Mouse (Mus musculus) R1 (cell line): ENCODE measurements at regions not wholly inside any gene's neighbourhood (a gene's known extent, or its start where the extent isn't known, plus 50 kb on each side); places are given as distances from the start of the nearest gene placed in this dataset.
A peak's percentile ranks its signal among the peaks of the same experiment; 100 is the strongest.

Source experiments
- DNase-seq: peaks from one replicate; pipeline ENCODE4 v3.0.0-alpha.2; 2018; ENCODE audit warnings: low read depth, low spot score

GRCm38 (mm10) chr6:107629376-107629775 lies 99.8 kb downstream of the Lrrn1 start:
- DNase-seq, result no peak

GRCm38 (mm10) chr6:107645751-107646150 lies 116.2 kb downstream of the Lrrn1 start:
- DNase-seq, result no peak

DNA sequence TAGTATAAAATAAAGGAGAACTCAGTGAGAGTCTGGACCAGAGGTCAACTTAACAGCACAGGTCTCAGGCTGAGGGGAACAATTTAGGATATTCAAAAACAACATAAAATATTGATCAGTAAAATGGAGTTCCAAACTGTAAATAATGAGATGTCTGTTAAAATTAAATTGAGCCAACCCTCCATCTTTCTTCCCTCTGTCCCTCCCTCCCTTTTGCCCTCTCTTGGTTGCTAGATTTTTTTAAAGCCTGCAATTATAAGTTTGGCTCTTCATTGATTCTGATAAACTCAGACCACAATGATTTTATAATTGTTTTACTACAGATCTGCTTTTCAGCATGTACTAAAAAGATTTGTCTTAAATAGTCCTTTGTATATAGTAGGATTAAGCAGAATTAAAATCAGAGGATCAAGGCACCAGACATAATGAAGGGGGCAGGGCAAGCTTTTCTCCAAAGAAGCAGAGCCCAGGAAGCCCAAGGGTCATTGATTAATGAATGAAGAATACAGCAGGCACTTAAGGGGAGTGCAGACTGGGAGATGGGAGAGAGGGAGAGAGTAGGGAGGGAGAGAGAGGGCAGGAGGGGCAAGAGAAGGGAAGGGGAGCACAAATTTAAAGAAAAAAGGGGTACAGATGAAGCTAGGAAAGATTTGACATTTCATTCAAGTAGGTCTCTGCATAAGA lies 124.4 kb downstream of the Lrrn1 start:
- no peak for DNase-seq

DNA sequence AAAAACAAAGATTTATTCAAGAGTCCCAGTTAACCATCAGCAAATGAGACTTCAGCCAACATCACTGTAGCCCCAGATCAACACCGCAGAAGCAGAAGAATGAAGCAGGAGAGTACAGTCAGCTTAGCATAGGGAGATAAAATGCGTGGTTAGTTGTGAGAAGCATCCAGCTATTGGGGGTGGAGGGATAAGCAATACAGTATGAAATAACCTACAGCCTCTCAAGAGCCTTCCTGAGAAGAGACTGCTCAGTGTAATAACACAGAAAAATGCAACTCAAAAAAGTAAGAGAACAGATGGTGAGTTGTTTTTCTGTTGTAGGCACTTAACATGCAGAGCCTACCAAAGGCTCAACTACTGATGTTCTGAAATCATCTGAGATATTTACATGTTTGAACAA lies 128.2 kb downstream of the Lrrn1 start:
- DNase-seq, result no peak

DNA sequence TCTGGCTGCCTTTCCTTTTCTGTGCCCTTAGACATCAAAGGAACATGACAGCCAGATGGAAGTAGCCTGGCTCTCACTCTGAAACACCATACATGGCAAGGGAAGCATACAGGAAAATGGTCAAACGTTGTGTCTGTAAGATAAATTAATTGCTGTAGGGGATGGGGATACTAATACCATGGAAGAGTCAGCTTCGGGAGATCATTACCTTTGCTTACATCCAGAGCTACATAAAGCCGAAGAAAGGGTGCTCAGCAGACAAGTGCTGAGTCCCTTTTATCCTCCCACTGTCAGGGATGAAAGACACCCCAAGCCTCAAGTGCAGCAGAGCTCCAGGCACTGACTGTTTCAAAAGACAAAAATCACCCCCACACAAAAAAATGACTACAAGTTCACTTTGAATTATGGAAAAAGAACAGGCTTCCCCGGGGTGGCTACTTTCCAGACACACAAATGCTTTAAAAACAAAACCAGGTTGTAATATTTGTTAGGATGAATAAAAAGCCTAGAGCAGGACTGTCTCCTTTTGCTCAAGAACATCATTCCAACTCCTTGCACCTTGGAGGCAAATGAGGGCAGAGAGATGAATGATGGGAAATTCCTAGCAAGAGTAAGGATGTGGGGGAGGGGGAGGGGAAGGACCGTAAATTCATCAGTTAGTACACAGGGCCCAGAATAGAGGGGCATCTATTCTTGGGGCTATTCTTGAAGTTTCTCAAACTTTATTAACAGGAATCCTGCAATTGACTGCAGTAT lies 131.6 kb downstream of the Lrrn1 start:
- DNase-seq, result no peak

DNA sequence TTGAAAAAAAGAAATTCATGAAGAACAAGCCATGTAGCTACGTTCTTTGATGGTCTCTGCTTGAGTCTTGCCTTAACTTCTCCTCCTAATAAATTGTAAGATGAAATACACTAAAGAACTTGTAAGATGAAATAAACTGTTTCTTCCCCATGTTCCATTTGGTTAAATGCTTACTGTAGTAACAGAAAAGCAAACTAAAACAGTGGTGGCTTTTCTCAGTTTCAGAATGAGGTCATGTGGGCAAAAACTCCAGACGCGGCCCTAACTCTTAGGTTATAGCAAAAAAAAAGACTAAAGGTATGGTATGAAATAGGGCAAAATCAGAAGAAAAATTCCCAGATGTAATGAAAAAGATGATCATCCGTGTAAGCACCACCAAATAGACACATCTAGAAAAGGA lies 169.7 kb downstream of the Lrrn1 start:
- no peak for DNase-seq

DNA sequence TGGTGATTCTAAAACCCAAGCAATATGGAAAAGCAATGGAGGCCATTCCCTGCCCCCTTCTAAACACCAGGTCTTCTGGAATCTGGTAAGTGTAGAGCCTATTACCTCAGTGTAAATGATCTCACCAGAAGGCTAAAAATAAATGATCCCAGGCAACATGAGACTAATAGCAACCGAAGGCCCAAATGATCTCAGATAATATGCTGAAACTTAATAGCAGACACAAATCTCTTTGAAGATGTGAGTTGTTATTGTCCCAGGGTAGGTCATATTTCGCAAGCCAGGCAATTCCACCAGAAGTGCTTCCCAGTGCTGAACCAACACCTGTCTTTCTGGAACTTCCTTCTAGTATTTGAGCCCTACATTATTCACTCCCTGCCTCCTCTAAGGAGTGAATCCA lies 178.6 kb downstream of the Lrrn1 start:
- DNase-seq, result no peak

DNA sequence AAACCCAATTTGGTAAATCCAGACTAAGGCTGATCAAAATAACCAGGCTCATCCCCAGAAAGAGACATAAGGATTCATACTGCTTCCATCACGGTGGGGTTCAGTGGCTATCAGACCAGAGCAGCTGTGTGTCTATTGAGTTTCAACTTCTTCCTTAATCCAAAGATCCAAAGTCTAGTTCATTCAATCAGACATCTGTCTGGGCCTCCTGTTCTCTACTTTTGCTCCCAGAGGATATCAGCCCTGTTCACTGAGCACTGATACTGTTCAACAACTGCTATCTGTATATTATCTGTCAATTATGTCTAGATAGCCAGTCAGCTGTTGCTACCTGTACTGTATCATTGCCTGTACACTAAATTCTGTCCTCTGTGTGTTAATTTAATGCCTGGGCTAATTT lies 179.0 kb downstream of the Lrrn1 start:
- DNase-seq, result no peak

DNA sequence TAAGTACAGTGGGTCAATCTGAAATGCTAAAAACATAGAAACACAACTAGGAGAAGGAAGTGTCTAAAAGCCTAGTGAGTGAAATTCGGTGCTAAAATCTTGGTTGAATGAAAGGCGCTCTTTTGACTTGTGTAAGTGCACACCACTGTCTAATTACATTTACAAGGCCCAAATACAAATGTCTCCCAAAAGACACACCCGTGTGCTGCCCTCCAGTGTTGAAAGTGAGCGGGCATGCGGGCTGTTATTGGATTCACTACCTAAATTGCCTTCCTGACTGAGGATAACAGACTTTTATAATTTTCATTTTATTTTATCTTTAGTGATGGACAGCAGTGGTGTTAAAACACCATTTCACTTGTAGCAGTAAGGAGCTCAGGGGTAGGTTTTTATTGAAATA lies 180.8 kb downstream of the Lrrn1 start:
- DNase-seq, result no peak

DNA sequence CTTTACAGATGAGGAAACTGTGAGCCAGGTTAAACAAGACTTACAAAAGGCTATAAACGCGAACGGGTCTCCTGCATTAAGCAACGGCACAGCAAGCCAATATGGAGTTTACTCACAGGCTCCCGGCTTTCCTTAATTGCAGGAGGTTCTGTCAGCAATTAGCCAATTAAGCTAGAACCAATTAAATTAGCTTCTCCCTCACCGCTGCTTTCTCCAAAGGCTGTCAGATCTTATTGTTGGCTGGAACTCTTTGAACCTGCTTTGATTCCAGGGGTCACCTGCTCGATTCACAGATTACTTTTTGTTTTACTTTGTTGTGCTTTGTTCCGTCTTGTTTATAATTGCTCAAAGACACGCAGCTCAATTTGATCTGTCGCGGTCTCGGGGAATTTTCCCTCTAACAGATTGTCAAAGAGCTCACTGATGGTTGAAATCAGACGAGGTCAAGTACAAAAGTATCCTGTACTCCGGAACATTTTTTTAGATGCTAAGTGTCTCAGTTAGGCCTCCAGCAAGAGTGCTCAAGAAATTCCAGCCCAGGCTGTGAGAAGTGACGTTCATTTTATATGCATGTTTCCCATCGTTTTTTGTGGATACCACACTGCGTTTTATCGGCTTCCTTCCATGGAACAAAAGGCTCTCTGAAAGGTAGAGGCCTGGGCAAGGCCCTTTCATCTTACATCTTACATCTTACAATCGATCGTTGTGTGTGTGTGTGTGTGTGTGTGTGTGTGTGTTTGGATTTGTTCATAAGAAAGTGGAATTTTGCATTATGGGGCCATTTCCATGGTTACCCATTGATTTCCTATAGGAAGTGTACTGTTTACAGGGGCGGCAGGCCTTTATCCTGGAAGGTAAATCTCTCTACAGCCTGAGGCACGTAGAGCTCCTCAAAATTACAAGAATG lies 181.9 kb downstream of the Lrrn1 start:
- DNase-seq, result peak; percentile 3

DNA sequence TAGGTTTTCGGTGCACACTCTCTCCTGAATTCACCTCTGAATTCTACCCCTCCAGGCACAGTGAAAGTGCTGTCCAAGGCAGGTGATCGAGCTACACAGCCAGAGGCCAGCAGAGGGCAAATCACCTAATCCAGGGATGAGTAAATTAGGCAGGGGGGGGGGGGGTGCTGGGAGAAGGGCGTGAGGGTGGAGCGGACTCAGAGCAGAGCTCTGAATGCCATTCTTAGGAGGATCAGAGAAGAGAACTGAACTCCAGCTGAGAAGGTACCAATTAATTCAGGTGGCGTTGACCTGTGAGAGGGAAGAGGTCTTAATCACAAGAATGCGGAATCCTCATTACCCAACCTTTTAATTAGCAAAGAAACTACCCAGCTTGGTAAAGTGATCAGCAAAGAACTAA lies 183.5 kb downstream of the Lrrn1 start:
- DNase-seq, result peak; percentile 40

DNA sequence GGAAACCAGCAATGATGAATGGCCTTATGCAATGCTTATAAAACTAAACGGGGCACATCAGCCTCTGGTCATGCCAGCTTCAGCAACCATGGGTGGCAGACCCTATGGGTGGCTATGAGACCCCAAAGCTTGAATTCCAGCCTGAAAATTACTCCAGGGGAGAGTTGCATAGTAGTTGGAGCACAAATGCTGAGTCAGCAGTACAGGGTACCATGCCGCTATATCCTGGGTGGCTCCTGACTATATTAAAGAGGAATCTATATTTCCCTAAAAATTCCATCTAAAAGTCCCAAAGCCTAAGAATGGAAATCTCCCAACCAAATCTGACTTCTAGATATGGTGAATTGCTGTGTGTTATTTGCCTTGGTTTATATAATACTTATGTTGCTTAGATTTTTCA lies 187.6 kb downstream of the Lrrn1 start:
- DNase-seq, result no peak

DNA sequence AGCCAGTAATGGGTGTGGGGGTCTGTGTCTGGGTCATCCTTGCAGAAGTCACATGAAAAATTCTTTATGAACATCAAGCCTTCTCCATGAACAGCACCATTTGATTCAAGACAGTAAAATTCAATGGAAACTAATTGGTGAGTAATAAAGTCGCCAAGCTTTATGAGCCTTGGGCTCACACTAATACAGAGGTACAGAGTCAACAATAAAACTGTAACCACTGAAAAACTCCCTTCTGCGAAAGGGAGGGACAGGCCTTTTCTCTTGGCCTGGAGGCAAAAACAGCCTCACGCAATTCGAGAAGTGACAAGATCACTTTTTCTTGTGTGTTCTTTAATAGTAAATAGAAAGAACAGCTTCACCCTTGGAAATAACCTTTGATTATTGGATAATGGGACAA lies 200.7 kb downstream of the Lrrn1 start:
- DNase-seq, result no peak

- no peak for DNase-seq
These were observed 205.2 kb downstream of the Lrrn1 start for GRCm38 (mm10) chr6:107734773-107735172.

DNA sequence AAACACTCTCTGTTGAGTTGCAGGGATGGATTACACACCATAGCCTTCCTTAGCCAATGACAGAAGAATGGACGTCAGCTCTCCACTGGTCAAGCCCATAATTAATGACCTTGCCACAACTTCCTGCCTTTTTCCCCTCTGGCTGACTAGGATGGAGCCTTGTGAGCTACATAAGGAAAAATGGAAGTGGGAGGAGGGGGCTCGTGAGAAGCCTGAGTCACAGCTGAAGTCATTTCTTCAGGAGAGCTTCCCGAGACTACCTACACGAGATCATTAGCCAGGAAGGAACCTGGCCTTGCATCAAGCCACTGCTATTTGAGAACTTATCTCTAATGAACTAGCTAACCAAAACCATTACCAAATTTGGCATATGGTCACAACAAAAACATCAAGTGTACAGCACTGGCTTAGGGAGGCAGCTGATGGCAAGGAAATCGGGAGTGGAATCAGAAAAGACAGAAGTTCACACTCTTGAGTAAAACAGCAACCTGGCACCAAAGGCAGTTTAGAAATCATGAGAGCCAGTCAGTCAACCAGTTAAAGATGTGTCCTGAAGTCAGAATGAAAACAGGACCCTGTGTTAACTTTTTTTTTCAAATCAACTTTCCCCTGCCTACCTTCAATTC lies 219.7 kb downstream of the Lrrn1 start:
- DNase-seq, result no peak

DNA sequence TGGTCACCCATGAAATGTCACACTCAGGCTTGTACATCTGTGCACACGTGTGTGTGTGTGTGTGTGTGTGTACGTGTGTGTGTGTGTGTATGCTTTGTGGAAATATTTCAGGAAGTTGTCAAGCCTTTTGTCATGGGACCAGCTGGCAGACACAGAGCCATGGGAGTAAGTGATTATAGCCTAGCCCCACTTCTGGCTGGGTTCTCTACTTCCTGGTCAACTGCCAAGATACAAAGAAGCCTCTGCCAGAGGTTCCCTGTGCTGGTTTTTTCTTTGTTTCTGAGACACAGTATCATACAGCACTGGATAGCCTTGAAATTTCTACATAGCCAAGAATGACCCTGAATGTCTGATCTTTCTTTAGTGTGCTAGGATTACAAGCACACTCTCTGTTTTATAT lies 220.2 kb downstream of the Lrrn1 start:
- DNase-seq, result no peak

DNA sequence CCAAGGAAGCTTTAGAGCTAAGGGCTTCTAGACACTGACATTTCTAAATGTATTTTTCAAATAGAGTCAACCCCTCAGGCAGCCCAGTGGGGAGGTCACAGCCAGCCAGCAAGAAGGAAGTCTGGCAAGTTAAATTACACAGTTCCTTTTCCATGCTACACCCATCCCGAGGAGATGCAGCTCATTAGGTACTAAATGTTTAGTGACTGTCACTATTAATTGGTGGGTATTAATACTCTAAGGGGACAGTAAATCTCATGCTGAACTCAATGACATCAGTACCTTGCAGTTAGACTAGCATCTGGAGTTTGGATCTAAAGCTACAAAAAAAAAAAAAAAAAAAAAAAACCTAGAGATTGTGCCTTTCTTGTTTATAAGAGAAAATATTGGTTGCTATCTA lies 222.6 kb downstream of the Lrrn1 start:
- DNase-seq, result no peak

- DNase-seq, result no peak
These were observed 225.6 kb downstream of the Lrrn1 start for GRCm38 (mm10) chr6:107755158-107755557.

DNA sequence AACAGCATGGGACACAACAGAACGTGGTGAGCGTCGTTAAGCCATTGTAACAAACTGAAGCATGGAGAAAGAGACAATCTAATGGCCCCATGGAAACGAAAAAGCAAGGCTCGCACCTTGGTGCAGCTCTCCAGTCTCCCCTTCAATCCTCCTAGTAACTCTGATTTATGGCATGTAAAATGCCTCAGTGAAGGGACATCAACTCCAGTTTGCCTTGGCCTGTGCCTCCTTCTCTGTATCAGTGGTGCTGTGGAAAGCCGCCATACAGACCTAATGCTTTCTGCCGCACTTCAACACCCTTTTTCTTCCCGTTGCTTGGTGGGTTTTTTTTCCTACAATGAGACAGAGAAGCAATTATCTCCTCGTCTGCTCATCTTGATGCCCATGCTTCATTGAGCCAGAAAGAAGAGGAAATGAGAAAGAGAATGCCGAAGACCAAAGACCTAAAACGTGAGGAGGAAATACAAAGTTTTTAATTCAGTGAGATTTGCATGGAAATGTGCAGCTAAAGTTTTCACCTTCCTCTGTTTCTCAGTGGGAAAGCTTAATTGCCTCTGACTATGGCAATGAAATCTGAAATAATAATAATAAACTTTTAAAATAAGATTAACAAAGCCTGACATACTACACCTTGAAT lies 241.4 kb downstream of the Lrrn1 start:
- DNase-seq, result no peak

DNA sequence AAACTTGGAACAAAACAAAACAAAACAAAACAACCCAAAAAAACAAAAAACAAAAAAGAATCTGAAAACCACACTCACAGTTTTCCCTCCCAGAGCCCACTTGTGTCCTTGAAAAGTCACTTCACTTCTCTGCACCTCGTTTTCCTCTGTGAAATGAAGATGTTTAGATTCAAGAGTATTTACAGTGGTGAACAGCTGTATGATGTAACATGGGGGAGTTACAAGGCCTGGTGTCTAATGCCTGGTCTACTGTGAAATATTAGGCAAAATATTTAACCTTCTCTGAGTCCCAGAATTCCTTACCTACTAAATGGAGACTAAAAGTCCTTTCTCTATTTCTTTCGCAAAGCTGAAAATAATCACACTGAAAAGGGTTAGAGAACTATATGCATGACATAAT lies 255.4 kb downstream of the Lrrn1 start:
- DNase-seq, result no peak

DNA sequence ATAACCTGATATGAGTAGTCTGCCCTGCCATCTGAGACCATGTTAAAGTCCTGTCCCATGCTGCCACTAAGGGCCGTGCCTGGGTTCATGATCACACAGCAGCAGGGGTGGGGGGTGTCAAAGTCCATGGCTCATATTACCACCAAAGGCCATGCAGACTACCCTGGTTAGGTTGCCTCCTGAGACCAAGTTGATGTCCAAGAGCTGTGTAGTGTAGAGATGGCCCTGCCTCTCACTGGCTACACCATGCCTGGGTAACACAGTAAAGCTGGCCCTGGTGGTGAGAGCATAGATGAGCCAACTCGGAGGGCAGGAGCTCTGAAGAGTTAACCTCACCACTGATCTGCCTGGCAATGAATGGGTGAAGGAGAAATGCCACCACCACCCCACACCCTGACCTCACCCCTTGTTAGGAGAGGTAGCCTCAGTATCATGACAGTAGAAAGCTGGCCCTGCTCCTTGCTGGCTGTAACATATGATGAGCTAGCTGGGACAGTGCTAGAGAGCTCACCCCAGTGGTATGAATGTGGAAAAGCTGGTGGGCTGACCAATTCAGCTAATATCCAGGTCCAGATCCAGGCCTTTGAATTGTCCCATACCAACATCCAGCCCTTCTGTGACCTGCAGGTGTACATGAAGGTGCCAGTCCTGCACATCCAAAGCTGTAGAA lies 258.8 kb downstream of the Lrrn1 start:
- no peak for DNase-seq
